Mouse (Mus musculus) right cerebral cortex, postnatal 25 days (tissue): ENCODE measurements around the gene Ulk4.

Experiments used
- DNase-seq: peaks from one replicate; pipeline ENCODE4 v3.0.0; 2022

Ulk4 gene

DNA sequence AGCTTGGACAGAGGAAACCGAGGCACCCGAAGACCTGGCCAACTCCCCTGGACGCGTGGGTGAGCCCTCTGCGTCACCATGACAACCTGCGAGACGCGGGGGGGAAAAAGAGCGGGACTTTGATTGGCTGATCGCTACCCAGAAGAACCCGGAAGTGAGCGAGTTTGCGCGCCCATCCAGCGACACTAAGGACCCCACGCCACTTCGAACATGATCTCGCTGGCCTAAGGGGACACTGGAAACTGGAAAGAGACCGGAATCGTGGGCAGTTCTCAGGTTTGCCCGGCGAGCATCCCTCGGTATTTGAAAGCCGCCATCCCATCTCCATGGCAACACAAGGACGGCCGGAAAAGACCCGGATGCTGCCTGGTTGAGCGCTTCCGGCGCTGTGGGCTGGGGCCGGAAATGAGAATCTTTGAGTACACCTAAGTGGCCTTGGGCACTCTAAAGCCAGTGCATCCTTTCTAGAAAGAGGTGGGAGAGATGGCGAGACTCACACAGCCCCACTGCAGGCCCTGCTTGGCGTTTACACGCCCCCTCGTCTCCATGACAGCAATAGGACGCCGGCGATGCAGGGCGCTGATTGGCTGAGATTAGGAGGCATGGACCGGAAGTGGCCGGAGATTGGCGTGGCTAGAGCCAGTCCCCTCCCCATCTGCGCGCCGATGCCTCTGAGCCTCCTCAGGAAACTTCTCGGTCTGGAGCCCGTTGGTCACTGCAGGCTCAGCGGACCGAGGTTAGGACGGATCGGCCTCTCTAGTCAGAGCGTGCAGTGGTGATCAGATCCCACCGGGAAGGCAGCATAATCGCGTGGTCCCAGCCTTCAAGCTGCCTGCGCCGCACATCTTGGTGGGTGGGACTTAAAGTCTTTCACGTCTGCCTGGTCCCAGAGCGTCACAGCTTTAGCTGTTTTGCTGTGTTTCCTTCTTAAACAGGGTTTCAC is at the start of gene Ulk4:
Gene Ulk4, minus strand, starts transcription at position 80 of the 943 bp plus-strand sequence.
- peak; percentile 95 for DNase-seq

DNA sequence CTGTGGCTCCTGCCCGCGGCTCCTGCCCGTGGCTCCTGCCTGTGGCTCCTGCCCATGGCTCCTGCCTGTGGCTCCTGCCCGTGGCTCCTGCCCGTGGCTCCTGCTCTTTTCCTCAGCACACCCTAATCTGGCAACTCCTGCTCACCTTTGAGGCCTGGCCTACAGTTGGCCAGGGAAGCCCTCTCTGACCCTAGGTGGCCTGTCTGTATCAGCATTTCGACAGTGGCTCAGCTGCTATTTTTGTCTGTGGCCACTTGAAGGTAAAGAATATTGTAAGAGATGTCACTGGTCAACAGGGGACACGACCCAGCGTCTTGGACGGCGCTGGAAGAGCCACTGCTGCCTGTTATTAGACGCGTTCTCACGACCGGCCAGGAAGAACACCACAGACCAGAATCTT is 45.0 kb upstream of the Ulk4 start:
- no peak for DNase-seq

DNA sequence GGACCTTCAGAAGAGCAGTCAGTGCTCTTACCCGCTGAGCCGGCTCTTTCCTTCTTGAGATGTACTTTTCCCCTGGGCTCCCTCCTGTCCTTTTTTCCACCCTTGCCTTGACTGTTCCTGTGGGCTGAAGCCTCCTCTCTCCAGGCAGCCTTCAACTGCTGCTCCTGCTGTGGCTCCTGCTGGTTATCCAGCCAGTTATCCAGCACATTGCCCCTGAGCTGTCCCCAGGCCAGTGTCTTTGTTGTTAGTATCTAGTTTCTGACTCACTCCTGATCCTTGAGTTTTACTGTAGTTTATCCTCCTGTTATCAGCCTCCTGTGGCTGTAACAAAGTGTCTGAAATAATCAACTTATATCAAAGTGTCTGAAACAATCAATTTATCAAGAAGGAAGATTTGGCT is 44.1 kb upstream of the Ulk4 start:
- DNase-seq: no peak

DNA sequence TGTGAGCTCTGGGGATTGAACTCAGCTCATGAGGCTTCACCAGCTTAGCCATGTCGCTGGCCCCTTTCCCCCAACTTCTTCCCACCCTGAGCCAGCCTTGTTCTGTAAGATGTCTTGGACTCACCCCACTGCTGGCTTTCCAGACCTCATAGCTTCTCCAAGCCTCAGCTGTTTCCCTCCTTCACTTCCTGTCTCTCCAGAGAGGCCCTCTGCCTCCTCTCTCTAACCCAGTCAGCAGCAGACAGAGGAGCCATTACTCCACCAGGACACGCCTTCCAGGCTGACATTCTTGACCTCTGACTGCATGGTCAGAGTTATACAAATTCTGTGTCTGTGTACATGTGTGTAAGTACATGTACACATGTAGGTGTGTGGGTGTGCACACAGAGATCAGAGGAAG is 43.4 kb upstream of the Ulk4 start:
- DNase-seq: no peak

DNA sequence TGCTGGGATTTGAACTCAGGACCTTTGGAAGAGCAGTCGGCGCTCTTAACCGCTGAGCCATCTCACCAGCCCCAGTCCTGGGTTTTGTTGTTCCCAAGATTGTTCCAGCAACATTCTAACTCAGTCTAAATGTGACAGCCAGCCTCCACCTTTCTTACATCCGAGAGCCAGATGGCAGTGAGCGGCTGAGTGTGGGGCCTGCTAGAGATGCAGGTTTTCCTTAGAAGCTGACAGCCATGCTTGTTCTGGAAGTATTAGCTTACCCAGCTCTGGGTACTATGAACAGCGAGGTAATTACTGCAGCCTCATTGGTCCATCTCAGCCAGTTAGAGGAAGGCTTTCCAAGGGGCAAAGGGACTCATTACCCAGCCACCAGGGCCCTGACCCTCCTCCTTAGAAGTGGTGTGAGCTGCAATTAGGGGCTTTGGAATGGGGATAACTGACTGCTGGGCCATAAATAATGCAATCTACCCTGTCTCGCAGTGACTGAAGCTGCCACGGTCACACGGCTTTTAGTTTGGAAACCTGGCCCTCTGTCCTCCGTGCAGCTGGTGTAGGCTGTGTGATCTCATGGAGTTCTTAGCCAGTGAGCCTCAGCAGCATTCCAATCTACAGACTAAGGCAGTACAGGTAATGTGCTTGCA is 42.4 kb upstream of the Ulk4 start:
- peak; percentile 42 for DNase-seq

DNA sequence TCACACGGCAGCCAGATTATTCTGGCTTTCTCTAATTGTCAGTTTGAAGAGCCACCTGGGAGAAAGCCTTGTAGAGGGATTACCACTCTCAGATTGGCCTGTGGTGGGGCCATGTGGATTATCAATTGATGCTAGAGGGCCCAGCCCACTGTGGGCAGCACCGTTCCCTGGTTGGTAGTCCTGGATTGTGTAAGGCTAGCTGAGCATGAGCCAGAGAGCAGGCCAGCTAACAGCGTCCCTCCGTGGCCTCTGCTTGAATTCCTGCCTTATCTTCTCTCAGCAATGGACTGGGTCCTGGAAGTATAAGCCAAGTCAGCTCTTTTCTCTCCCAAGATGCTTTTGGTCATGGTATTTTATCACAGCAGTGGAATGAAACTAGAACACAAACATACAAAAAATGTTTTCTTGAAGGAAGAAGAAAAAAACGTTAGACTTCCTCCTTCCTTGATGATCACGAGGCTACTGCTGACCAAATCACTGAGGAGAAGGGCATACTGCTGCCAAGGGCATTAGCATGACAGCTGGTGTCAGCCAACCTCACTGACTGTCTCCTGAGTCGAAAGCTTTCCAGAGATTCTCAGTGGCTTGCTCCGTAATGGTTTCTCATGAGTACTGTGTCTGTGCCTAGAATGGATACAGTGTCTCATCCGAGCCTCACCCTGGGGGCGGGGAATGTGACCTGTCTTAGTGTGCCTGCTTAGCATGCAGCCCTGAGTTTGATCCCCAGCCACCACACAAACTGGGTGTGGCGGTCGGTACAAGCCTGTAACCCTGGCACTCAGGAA is 39.8 kb upstream of the Ulk4 start:
- no peak for DNase-seq

DNA sequence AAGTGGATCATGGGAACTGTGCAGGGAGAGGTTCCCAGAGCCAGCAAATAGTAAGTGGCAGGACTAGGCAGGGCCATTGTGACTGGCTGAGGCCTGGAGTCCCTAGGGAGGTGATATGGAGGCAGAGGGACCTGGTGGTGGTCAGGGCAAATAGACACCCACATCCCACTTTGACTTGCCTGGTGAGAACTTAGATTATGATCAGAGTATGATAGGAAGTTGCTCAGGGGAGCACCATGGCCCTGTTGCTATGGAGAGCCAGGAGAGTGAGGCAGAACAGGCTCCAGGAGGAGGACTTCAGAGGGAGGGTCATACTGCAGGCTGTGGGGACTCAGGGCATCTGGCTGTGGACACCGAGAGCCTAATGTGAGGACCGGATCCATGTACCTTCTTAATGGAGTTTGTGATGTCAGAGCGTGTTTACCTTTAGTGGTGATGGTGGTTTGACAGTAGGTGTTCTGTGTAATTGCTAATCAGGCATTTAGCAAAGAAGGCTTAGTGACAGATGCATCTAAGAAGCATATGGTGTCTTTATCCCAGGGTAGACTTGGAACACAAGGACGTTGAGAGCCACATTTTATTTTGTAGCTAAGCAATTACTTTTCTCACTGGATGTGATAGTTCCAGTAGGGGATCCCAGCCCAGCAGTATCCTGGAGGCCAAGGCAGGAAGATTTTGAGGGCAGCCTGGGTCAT is 39.1 kb upstream of the Ulk4 start:
- no peak for DNase-seq

DNA sequence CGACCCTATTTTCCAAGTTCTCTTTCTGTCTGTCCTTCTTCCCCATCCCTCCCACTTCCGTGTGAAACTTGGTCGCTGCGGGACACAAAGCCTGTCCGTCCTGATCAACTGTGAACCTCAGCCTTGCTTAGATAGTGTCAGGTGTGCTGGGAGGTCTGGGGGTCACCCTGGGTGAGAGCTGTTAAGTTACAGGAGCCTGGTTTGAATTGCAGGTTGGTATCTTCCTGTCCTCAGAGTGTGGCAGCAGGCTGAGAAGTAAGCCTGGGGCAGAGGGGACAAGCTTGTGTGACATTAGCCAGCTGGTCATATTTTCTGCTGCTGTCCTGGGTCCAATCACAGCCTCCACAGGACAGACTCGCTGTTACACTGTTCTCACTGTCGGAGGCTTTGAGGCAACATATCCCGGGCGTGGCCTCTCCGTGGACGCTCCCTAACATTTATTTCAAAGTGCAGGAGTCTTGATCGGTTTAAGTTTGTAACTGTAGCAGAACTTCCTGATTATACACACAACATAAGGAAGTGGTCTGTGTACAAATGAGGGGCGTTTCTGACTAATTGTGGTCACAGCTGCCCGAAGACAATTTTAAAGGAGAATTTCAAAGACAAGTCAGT is 37.6 kb upstream of the Ulk4 start:
- DNase-seq: no peak

DNA sequence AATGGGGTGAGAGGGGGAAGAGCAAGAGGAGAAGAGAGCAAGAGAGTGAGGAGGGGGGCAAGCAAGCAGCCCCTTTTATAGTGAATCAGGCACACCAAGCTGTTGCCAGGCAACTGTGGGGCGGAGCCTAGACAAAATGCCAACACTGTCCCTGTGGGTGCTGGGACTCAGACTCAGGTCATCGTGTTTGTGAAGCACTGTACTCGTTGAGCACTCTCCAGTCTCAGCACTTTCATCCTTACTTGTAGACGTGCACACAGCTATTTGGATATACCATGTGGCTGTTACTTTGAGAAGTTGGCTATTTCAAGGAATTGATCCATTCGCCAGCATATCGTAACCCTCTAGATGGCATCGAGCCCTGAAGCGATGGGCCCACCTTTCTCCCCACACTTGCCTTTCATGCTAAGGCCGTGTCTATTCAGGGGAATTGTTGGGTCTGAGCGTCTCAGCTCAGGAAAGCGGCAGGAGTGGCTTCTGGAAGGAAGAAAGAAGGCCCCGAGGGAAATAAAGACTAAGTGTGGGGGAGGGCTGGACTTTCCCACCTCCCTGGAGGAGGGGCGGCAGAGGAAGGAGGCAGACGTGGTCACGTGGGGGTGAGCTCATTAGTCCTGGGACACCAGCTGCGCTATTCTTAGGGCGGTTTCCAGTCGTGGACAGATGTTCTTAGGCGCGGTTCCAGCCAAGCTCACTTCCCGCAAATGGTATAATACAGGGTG is 36.8 kb upstream of the Ulk4 start:
- no peak for DNase-seq

DNA sequence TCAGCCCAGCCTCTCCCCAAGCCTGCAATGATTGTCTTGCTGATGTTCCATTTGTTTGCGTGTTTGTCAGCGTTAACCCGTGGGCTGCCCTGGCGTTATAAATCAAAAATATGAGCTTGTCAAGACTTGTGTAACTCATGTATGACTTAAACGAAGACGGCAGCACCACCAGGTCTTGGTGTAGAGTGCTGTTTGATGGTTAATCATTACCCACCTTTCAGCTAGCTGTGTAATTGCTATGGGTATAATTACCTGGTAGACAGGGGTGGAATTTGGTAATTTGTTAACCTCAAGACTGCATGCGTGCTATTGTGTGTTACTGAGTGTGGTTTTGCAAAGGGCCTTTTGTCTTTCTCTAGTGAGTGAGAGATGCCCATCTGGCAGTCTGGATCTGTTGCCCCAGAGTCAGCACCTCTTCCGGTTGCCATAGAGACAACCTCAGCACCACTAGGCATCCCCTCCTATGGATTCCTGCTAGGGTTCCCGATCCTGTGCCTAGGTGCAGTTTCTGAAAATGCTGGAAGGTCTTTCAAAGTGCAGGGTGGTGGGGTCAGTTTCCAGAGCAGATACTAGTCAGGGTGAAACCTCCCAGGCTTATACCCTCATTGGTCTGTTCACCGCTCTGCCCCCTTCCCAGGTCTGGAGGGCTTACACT is 35.4 kb upstream of the Ulk4 start:
- DNase-seq: no peak

DNA sequence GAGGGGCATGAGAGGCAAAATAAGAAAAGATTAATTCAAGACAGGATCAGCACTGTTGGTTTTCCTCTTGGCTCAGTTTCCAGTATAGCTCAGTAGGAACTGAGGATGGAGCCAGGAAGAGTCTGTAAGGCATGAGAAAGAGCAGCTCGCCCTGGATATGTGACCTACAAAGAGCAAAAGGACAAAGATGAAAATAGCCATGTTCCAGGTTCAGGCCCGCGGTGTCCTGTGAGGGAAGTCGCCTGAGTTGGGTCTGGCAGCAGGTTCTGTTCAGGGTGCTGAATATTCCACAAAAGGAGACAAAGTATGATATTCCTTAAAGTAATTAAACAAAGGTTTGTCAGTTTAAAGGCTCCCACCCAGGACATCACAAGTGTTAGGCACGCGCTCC is 34.8 kb upstream of the Ulk4 start:
- DNase-seq: no peak

DNA sequence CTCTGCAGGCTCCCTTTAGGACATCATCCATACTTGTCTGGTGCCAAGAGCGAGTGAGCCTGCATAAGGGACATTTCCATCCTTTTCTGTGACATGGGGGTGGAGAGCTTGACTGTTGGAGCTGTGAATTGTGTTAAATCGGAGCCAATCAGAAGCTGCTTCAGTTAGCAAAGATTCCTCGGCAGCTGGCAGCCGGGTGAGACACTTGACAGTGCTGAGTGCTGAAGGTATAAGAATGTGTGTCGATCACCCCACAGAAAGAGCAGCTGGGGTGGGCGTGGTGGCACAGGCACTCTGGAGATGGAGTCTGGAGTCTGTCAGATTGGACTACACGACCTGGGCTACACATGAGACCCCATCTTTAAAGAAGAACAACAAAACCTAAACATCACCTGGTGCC is 33.5 kb upstream of the Ulk4 start:
- no peak for DNase-seq

DNA sequence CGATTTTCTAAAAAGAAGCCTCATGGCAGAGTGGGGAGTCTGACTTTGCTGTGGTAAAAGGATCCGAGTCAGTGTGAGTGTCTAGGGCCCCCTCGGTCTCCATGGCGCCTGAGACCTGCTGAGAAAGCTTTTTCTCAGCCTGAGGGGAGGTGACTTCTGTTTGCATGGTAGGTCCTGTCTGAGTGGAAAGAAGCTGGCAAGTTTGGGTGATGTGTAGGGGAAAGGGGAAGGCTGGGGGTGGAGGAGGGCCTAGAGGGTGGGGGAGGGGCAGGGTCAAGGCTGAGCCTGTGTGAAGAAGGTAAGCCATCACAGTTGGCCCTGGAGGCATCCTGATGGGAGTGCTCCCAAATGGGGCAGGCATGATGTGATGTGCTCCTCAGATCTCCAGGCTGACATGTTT is 32.3 kb upstream of the Ulk4 start:
- no peak for DNase-seq

DNA sequence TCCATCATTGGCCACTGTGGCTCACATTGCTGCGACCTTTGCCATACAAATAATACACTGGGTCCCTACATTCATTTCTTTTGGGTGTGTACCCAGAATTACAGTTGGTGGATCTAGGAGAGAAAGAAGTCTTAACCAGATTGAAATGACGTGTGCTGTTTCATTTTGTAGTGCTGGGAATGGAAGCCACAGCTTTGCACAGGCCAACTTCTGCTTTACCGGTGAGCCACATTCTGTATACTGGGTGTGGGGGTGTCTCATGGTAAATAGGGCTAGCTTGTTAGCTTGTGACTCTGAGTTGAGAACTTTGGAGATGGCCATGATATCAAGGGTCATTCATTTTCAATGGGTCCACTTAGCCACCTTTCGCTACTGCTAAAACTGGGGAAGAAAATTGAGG is 28.5 kb upstream of the Ulk4 start:
- no peak for DNase-seq

DNA sequence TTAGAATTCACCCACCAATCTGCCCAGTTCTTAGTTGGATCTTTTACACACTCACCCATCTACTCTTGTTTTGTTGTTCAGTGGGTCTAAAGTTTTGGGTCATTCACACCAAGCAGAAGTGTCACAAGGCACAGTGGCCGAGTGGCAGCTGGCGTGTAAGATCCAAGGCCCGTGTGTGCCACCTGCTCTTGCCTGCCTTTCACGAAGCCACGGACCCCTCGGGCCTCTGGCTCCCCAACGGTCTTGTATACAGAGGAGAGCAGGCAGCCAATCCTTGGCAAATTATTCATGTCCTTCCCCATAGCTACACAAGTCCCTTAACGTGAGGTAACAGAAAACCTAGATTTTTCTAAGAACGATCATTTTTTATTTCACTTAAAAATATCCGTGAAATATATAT is 27.5 kb upstream of the Ulk4 start:
- DNase-seq: no peak

DNA sequence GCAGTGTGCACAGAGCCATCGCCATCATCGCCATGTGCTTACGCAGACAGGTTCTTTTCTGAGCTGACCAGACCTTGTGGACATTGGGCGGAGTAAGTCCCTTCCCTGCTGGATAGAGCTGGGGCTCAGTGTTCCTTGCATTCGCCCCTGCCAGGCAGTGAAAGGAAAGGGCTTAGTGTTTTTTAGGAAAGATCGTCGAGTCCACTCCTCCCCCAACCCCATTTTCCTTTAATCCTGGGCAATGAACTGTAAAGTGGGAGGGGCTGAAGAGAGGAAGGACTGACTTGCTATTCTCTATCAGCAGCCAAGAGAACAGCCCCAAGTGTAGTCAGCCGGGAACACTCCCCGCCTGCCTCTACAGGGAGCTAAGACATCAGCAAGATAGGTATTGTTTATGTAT is 26.8 kb upstream of the Ulk4 start:
- DNase-seq: no peak

DNA sequence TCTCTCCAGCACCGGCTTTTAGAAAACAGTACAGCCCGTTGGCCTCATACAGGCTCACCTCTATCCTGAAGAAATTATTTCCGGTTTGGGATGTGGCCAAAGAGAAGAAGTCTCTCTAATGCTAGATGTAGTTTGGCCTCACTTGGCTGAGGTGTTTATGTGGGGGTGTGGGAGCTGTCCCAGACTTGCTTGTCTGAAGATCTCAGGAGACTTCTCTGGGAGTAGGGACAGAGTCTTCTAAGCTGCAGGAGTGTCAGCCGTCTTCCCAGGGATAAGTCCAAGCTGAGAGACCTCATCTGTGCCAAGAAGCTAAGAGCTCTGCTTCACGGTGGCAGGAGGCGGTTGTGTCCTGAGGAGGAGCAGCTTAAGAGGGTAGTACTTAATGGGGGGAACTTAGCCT is 26.1 kb upstream of the Ulk4 start:
- DNase-seq: no peak

DNA sequence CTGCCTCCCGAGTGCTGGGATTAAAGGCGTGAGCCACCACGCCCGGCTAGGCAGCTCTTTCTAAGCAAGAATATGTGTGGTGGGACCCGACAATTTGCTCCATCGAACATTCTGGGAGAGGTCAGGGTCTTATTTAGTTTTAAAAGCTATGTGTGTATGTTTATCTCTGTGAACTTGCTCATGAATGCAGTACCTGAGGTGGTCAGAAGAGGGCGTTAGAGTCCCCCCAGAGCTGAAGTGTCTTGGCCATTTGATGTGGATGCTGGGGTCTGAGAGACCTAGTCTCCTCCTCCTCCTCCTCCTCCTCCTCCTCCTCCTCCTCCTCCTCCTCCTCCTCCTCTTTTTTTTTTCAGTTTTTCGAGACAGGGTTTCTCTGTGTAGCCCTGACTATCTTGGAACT is 25.5 kb upstream of the Ulk4 start:
- DNase-seq: no peak

DNA sequence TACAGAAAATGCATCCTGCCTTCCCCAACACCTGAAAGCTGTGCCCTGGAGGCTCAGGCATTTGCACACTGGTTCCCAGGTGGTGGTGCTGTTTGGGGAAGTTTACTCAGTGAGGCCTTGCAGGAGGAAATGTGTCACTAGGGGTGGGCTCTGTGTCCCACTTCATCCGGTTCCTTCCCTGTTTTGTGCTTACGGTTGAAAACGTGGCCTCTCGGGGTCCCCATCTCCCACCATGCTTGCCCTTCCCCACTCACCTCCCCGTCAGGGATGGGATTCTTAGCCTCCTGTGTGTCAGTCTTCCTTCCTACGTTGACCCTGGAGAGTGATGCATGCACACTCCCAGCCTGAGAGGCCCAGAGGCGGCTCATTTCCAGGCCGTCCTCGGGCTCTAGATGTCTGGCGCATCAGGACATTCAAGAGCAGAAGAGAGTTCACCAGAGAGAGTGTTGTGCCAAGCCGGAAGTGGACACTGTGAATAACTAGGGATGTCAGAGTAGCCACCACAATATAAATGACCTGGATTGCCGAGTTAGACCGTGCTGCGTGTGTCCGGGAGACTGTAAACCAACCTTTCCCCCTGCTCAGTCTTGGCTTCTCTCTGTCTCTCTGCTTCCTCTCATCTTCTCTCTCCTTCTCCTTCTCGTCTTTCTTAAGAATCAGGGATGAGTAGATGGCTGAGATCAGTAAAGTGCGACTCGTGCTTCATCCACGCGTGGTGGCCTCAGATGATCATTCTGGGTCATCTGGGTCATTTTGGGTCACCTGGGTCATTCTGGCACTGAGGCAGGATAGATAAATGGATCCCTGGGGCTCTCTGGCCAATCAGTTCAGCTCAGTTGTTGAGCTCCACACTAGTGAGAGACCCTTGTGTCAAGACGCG is 24.3 kb upstream of the Ulk4 start:
- no peak for DNase-seq

DNA sequence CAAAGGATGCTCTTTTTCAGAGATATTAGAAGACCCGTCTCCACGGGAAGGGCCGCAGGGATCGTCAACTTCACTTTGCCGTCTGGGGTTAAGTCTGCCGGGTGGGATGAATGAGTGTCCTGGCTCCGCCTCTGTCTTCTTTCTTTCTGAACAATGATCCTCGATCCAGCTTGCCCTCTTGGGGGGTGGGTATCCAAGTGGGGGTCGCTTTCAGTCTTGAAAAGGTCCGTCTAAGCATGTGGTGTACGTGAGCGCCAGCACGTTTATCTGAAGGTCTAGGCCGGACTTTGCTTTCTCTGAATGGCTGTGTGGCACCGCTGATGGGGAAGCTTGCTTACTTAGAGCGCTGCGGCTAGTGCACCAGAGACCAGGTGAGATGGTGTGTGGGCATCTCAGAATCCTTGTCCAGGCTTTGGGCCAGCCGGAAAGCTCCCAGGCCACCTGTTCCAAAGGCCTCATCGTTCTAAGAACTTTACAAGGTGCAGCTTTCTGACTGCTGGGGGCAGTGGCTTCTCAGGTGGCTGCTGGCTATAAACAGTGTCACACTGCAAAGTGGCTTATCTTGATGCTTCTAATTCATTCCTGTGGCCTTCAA is 23.1 kb upstream of the Ulk4 start:
- no peak for DNase-seq
